Mouse (Mus musculus) liver, embryonic 11.5 days (tissue): ENCODE data around the gene Sipa1l3. TPM values are rescaled to one million over a fixed set of nuclear protein-coding genes. Genes with fewer than 3 reads are reported as not detected.

Experiments
- ATAC-seq: fragments of 200-750 bp; cut with Nextera tagmentation; replicated peaks from 2 replicates; pipeline ENCODE4 v1.8.0; 2017; ENCODE audit warnings: moderate number of reproducible peaks, mild to moderate bottlenecking, moderate TSS enrichment, moderate library complexity; ENCODE audit not compliant: low FRiP score
- DNase-seq: peaks from one replicate; pipeline ENCODE4 v3.0.0-alpha.2; 2017; ENCODE audit warnings: low spot score
- H3K27ac ChIP-seq: fragments of 300-500 bp; sonication (generic); 2 replicates; pipeline ENCODE4 v1.5.1; 2014; ENCODE audit warnings: mild to moderate bottlenecking, low read depth, low read length, control low read depth
- H3K27me3 ChIP-seq: fragments of 300-500 bp; sonication (generic); replicated peaks from 2 replicates; pipeline ENCODE4 v1.6.1; 2014; ENCODE audit warnings: low read length, mixed read lengths; ENCODE audit not compliant: control insufficient read depth, insufficient read depth
- H3K36me3 ChIP-seq: fragments of 300-500 bp; sonication (generic); 2 replicates; pipeline ENCODE4 v1.6.1; 2014; ENCODE audit warnings: mild to moderate bottlenecking, low read length, moderate library complexity, mixed read lengths; ENCODE audit not compliant: control insufficient read depth, insufficient read depth
- H3K4me1 ChIP-seq: fragments of 300-500 bp; sonication (generic); replicated peaks from 2 replicates; pipeline ENCODE4 v1.6.1; 2014; ENCODE audit warnings: low read length, mixed read lengths; ENCODE audit not compliant: control insufficient read depth, insufficient read depth
- H3K4me2 ChIP-seq: fragments of 300-500 bp; sonication (generic); 2 replicates; pipeline ENCODE4 v1.6.1; 2014; ENCODE audit warnings: mild to moderate bottlenecking, control low read depth, moderate library complexity
- H3K4me3 ChIP-seq: fragments of 300-500 bp; sonication (generic); 2 replicates; pipeline ENCODE4 v1.5.1; 2014; ENCODE audit warnings: low read depth, low read length, control low read depth
- H3K9ac ChIP-seq: fragments of 300-500 bp; sonication (generic); 2 replicates; pipeline ENCODE4 v1.6.1; 2014; ENCODE audit warnings: low read depth, low read length, control low read depth
- H3K9me3 ChIP-seq: fragments of 300-500 bp; sonication (generic); 2 replicates; pipeline ENCODE4 v1.6.1; 2016; ENCODE audit warnings: low read length, inconsistent platforms, mixed read lengths; ENCODE audit not compliant: control insufficient read depth
- WGBS: fragments of 180-500 bp; shearing (Covaris S2); extraction: QIAGEN DNeasy Blood & Tissue Kit; methylation state at CpG from one replicate; pipeline ENCODE4 v1.1.7; 2014; 5-methylcytosine and 5-hydroxymethylcytosine counted together
- polyA plus RNA-seq: library from polyadenylated mRNA; unstranded; fragments of >200 nt; fragmentation: Nextera tagmentation; extraction: Ambion mirVana; gene quantifications from 2 replicates; pipeline ENCODE4 v1.2.1, GENCODE M21; 2014

Sipa1l3 gene
- polyA plus RNA-seq, 1 experiment from 2014 or later = 10.1 TPM

GRCm38 (mm10) chr7:29318115-29318911, 200.1 kb downstream of the Sipa1l3 start:
- peaks cover 57% of the 10 kb centered on the region for H3K4me1 ChIP-seq
- H3K36me3 ChIP-seq = no peaks in the 10 kb centered on the region
- H3K27me3 ChIP-seq = no peaks in the 10 kb centered on the region
- no peaks in the 10 kb centered on the region for H3K9me3 ChIP-seq
- DNase-seq (peak; percentile 64), ATAC-seq (peak; percentile 40)
- 5% methylated on average over 18 of the region's 18 CpGs for WGBS
- peak overlapping the region; percentile 35; the same call in 1 of the 2 replicates for H3K9ac ChIP-seq
- H3K4me2 ChIP-seq = peak overlapping the region; percentile 68
- peak overlapping the region; percentile 75 for H3K27ac ChIP-seq
- H3K4me3 ChIP-seq = peak overlapping the region; percentile 25

GRCm38 (mm10) chr7:29317558-29317957, 200.9 kb downstream of the Sipa1l3 start:
- no peaks in the 10 kb centered on the region for H3K9me3 ChIP-seq
- H3K4me3 ChIP-seq = no peak overlapping the region
- H3K4me2 ChIP-seq = peak overlapping the region; percentile 68
- H3K4me1 ChIP-seq = peaks cover 64% of the 10 kb centered on the region
- no peak overlapping the region for H3K9ac ChIP-seq
- ATAC-seq (no peak), DNase-seq (peak; percentile 67)
- WGBS = 4% methylated on average over 2 of the region's 2 CpGs
- H3K27me3 ChIP-seq = no peaks in the 10 kb centered on the region
- no peaks in the 10 kb centered on the region for H3K36me3 ChIP-seq
- peak overlapping the region; percentile 75 for H3K27ac ChIP-seq

GRCm38 (mm10) chr7:29316976-29317375, 201.5 kb downstream of the Sipa1l3 start:
- Histone ChIP-seq H3K4me2 (peak overlapping the region; percentile 68), H3K27me3 (no peaks in the 10 kb centered on the region), H3K4me3 (no peak overlapping the region), H3K27ac (peak overlapping the region; percentile 75), H3K9me3 (no peaks in the 10 kb centered on the region), H3K4me1 (peaks cover 64% of the 10 kb centered on the region), H3K9ac (no peak overlapping the region), H3K36me3 (no peaks in the 10 kb centered on the region)
- 0 out of 2 replicates have a peak, but pooled peaks have one; percentile 21 for ATAC-seq
- WGBS = 14% methylated on average over 10 of the region's 10 CpGs
- DNase-seq = peak; percentile 47

GRCm38 (mm10) chr7:29316137-29316734, 202.2 kb downstream of the Sipa1l3 start:
- no peaks in the 10 kb centered on the region for H3K27me3 ChIP-seq
- no peak overlapping the region for H3K9ac ChIP-seq
- H3K27ac ChIP-seq = peak overlapping the region; percentile 19; the same call in 1 of the 2 replicates
- no peak overlapping the region for H3K4me2 ChIP-seq
- H3K4me3 ChIP-seq = no peak overlapping the region
- no peaks in the 10 kb centered on the region for H3K36me3 ChIP-seq
- DNase-seq (no peak), ATAC-seq (no peak)
- no peaks in the 10 kb centered on the region for H3K9me3 ChIP-seq
- peaks cover 59% of the 10 kb centered on the region for H3K4me1 ChIP-seq
- WGBS = 64% methylated on average over 17 of the region's 17 CpGs

GRCm38 (mm10) chr7:29314844-29315628, 203.4 kb downstream of the Sipa1l3 start:
- no peak overlapping the region for H3K4me3 ChIP-seq
- peaks cover 55% of the 10 kb centered on the region for H3K4me1 ChIP-seq
- no peaks in the 10 kb centered on the region for H3K9me3 ChIP-seq
- DNase-seq (no peak), ATAC-seq (no peak)
- H3K27ac ChIP-seq = no peak overlapping the region
- H3K27me3 ChIP-seq = no peaks in the 10 kb centered on the region
- WGBS = 71% methylated on average over 13 of the region's 13 CpGs
- H3K4me2 ChIP-seq = no peak overlapping the region
- no peak overlapping the region; the same call in 1 of the 2 replicates for H3K9ac ChIP-seq
- no peaks in the 10 kb centered on the region for H3K36me3 ChIP-seq

- H3K27me3 ChIP-seq = 0 out of 2 replicates have a peak, but pooled peaks cover 3% of the 10 kb centered on the region
- H3K9ac ChIP-seq = no peak overlapping the region
- ATAC-seq (no peak), DNase-seq (no peak)
- 42% methylated on average over 9 of the region's 9 CpGs for WGBS
- H3K27ac ChIP-seq = no peak overlapping the region
- no peak overlapping the region for H3K4me2 ChIP-seq
- H3K4me3 ChIP-seq = no peak overlapping the region
- peaks cover 53% of the 10 kb centered on the region for H3K4me1 ChIP-seq
- no peaks in the 10 kb centered on the region for H3K9me3 ChIP-seq
- no peaks in the 10 kb centered on the region for H3K36me3 ChIP-seq
Measured at GRCm38 (mm10) chr7:29313572-29314261, 204.7 kb downstream of the Sipa1l3 start.

GRCm38 (mm10) chr7:29313051-29313450, 205.4 kb downstream of the Sipa1l3 start:
- DNase-seq = no peak
- H3K36me3 ChIP-seq = no peaks in the 10 kb centered on the region
- H3K27me3 ChIP-seq = peaks cover 3% of the 10 kb centered on the region; the same call in 1 of the 2 replicates
- H3K9ac ChIP-seq = no peak overlapping the region
- no peak overlapping the region for H3K27ac ChIP-seq
- H3K9me3 ChIP-seq = no peaks in the 10 kb centered on the region
- 41% methylated on average over 9 of the region's 9 CpGs for WGBS
- H3K4me2 ChIP-seq = peak overlapping the region; percentile 21; the same call in 1 of the 2 replicates
- ATAC-seq = no peak
- H3K4me3 ChIP-seq = no peak overlapping the region
- H3K4me1 ChIP-seq = peaks cover 52% of the 10 kb centered on the region

- DNase-seq = no peak
- Histone ChIP-seq H3K27ac (no peak overlapping the region), H3K4me1 (peaks cover 40% of the 10 kb centered on the region), H3K4me2 (peak overlapping the region; percentile 86), H3K4me3 (peak overlapping the region; percentile 61), H3K36me3 (no peaks in the 10 kb centered on the region), H3K9me3 (no peaks in the 10 kb centered on the region), H3K9ac (peak overlapping the region; percentile 59), H3K27me3 (peaks cover 22% of the 10 kb centered on the region)
- no peak for ATAC-seq
- 12% methylated on average over 5 of the region's 5 CpGs for WGBS
Measured at GRCm38 (mm10) chr7:29309749-29310148, 208.7 kb downstream of the Sipa1l3 start.
